ENCODE assay signal across 8 mouse cellular contexts in genomic region chr1:167942037-167942470, GRCm38 (mm10).
DNase-seq lines count a peak whose midpoint lies in the region; ATAC-seq and TF ChIP-seq lines count a peak whose summit lies in the region.

No protein-coding gene starts in this region.

- H3K4me1 ChIP-seq in forebrain, embryonic 13.5 days, result peaks cover 16% of the 10 kb centered on the region
- no peaks in the 10 kb centered on the region for H3K4me1 ChIP-seq in forebrain, embryonic 11.5 days (replicated peaks; ENCODE audit: control insufficient read depth, insufficient read depth, low read length)
- 0 out of 2 replicates have a peak, but pooled peaks cover 2% of the 10 kb centered on the region for H3K4me1 ChIP-seq in lung, embryonic 14.5 days (ENCODE audit: insufficient read depth)
- H3K4me1 ChIP-seq in forebrain, embryonic 14.5 days (ENCODE audit: control insufficient read depth, insufficient read depth, low read length), result 0 out of 2 replicates have a peak, but pooled peaks cover 5% of the 10 kb centered on the region
- peaks cover 5% of the 10 kb centered on the region for H3K4me1 ChIP-seq in neural tube, embryonic 15.5 days

- 0 out of 2 replicates have a peak overlapping the region, but pooled peaks have one; percentile 27 for H3K27ac ChIP-seq in forebrain, embryonic 13.5 days
- H3K27ac ChIP-seq in forebrain, embryonic 11.5 days (ENCODE audit: low read depth, low read length), result no peak overlapping the region
- no peak overlapping the region for H3K27ac ChIP-seq in lung, embryonic 14.5 days (ENCODE audit: low read depth)
- H3K27ac ChIP-seq in forebrain, embryonic 14.5 days (ENCODE audit: low read depth, low read length), result no peak overlapping the region
- H3K27ac ChIP-seq in neural tube, embryonic 15.5 days (replicated peaks), result 0 out of 2 replicates have a peak overlapping the region, but pooled peaks have one; percentile 6

- 35% methylated on average over 8 of the region's 8 CpGs for WGBS in forebrain, embryonic 13.5 days
- 53% methylated on average over 8 of the region's 8 CpGs for WGBS in forebrain, embryonic 11.5 days
- 33% methylated on average over 8 of the region's 8 CpGs for WGBS in lung, embryonic 14.5 days
- WGBS in forebrain, embryonic 14.5 days, result 34% methylated on average over 8 of the region's 8 CpGs
- 28% methylated on average over 8 of the region's 8 CpGs for WGBS in neural tube, embryonic 15.5 days

- ATAC-seq in forebrain, embryonic 13.5 days, result peak; percentile 48; the same call in 1 of the 2 replicates
- no peak for ATAC-seq in forebrain, embryonic 11.5 days (replicated peaks; ENCODE audit: low FRiP score)
- 0 out of 2 replicates have a peak, but pooled peaks have one; percentile 30 for ATAC-seq in lung, embryonic 14.5 days (ENCODE audit: insufficient read depth)
- ATAC-seq in forebrain, embryonic 14.5 days, result peak; percentile 63
- peak; percentile 69; the same call in 1 of the 2 replicates for ATAC-seq in neural tube, embryonic 15.5 days (ENCODE audit: low FRiP score)

- no peak for DNase-seq in forebrain, embryonic 11.5 days (ENCODE audit: low spot score)
- DNase-seq in lung, embryonic 14.5 days, result peak; percentile 90
- no peak for DNase-seq in lung, postnatal 36 days
- peak; percentile 90 for DNase-seq in forebrain, embryonic 14.5 days (ENCODE audit: low spot score)
- no peak for DNase-seq in spleen, postnatal 10 days (ENCODE audit: low spot score in 2 of 2)
- no peak for DNase-seq in urinary bladder, adult 2 months (ENCODE audit: low spot score)

- H3K9ac ChIP-seq in forebrain, embryonic 13.5 days, result no peak overlapping the region
- H3K9ac ChIP-seq in forebrain, embryonic 11.5 days (ENCODE audit: low read length), result no peak overlapping the region
- no peak overlapping the region for H3K9ac ChIP-seq in lung, embryonic 14.5 days
- no peak overlapping the region for H3K9ac ChIP-seq in forebrain, embryonic 14.5 days (ENCODE audit: low read length)
- no peak overlapping the region for H3K9ac ChIP-seq in neural tube, embryonic 15.5 days (replicated peaks)

- TF ChIP-seq CTCF in lung, embryonic 14.5 days (IDR thresholded peaks at IDR 0.05; ENCODE audit: low read depth), result peak; percentile 86

- no peak overlapping the region for H3K4me3 ChIP-seq in forebrain, embryonic 13.5 days
- no peak overlapping the region for H3K4me3 ChIP-seq in forebrain, embryonic 11.5 days (ENCODE audit: low read depth, low read length)
- no peak overlapping the region for H3K4me3 ChIP-seq in lung, embryonic 14.5 days (ENCODE audit: low read depth, low read length)
- H3K4me3 ChIP-seq in forebrain, embryonic 14.5 days (ENCODE audit: low read depth, low read length), result no peak overlapping the region
- H3K4me3 ChIP-seq in neural tube, embryonic 15.5 days (replicated peaks), result no peak overlapping the region

- H3K27me3 ChIP-seq in forebrain, embryonic 13.5 days, result no peaks in the 10 kb centered on the region
- H3K27me3 ChIP-seq in forebrain, embryonic 11.5 days (ENCODE audit: control insufficient read depth, insufficient read depth, low read length), result no peaks in the 10 kb centered on the region
- no peaks in the 10 kb centered on the region for H3K27me3 ChIP-seq in lung, embryonic 14.5 days (ENCODE audit: insufficient read depth, low read length)
- no peaks in the 10 kb centered on the region for H3K27me3 ChIP-seq in forebrain, embryonic 14.5 days (replicated peaks; ENCODE audit: control insufficient read depth, insufficient read depth, low read length)
- 0 out of 2 replicates have a peak, but pooled peaks cover 3% of the 10 kb centered on the region for H3K27me3 ChIP-seq in neural tube, embryonic 15.5 days (replicated peaks)

- H3K36me3 ChIP-seq in forebrain, embryonic 13.5 days (ENCODE audit: poor library complexity, severe bottlenecking), result no peaks in the 10 kb centered on the region
- H3K36me3 ChIP-seq in forebrain, embryonic 11.5 days (ENCODE audit: control insufficient read depth, insufficient read depth, low read length), result no peaks in the 10 kb centered on the region
- H3K36me3 ChIP-seq in lung, embryonic 14.5 days (ENCODE audit: insufficient read depth), result no peaks in the 10 kb centered on the region
- no peaks in the 10 kb centered on the region for H3K36me3 ChIP-seq in forebrain, embryonic 14.5 days (ENCODE audit: control insufficient read depth, insufficient read depth, low read length)
- H3K36me3 ChIP-seq in neural tube, embryonic 15.5 days, result no peaks in the 10 kb centered on the region

- no peak overlapping the region for H3K4me2 ChIP-seq in forebrain, embryonic 13.5 days
- no peak overlapping the region for H3K4me2 ChIP-seq in forebrain, embryonic 11.5 days (ENCODE audit: low read depth, low read length, severe bottlenecking)
- H3K4me2 ChIP-seq in lung, embryonic 14.5 days, result peak overlapping the region; percentile 16; the same call in 1 of the 2 replicates
- no peak overlapping the region for H3K4me2 ChIP-seq in forebrain, embryonic 14.5 days (ENCODE audit: low read length)
- H3K4me2 ChIP-seq in neural tube, embryonic 15.5 days, result peak overlapping the region; percentile 36

- no peaks in the 10 kb centered on the region for H3K9me3 ChIP-seq in forebrain, embryonic 13.5 days (replicated peaks)
- no peaks in the 10 kb centered on the region for H3K9me3 ChIP-seq in forebrain, embryonic 11.5 days (ENCODE audit: control insufficient read depth, low read length)
- no peaks in the 10 kb centered on the region for H3K9me3 ChIP-seq in lung, embryonic 14.5 days (ENCODE audit: low read depth, low read length)
- no peaks in the 10 kb centered on the region for H3K9me3 ChIP-seq in forebrain, embryonic 14.5 days (replicated peaks; ENCODE audit: control insufficient read depth, low read length)
- no peaks in the 10 kb centered on the region for H3K9me3 ChIP-seq in neural tube, embryonic 15.5 days (replicated peaks)

Comparison
In these comparisons a context has a peak if more than half of its experiments do, and no peak if none do; other contexts are left out.
1. H3K27ac ChIP-seq: peak in forebrain, embryonic 13.5 days (single experiment) and neural tube, embryonic 15.5 days (single experiment); none in forebrain, embryonic 11.5 days (single experiment), lung, embryonic 14.5 days (single experiment) and forebrain, embryonic 14.5 days (single experiment).
2. DNase-seq: peak in lung, embryonic 14.5 days (single experiment) and forebrain, embryonic 14.5 days (single experiment); none in forebrain, embryonic 11.5 days (single experiment), lung, postnatal 36 days (single experiment), spleen, postnatal 10 days (0 of 2) and urinary bladder, adult 2 months (single experiment).
3. H3K4me2 ChIP-seq: peak in lung, embryonic 14.5 days (single experiment) and neural tube, embryonic 15.5 days (single experiment); none in forebrain, embryonic 13.5 days (single experiment), forebrain, embryonic 11.5 days (single experiment) and forebrain, embryonic 14.5 days (single experiment).